Mouse (Mus musculus): Measurements from ENCODE around the gene Adam12.

DNA sequence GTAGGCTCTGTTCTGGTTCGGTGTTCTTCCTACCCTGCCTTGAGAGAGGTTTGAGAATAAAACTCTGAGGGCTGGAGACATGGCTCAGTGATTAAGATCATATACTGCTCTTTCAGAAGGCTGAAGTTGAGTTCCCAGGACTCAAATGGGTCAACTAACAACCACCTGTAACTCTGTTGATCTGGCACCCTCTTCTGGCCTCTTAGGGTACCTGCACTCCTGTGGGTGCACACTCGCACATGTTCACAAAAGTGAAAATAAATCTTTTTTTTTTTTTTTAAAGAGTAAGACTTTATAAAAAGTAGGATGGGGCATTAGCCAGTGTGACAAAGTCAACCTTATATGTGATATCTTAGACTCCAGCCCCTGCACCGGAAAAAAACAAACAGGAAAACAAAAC, 6.9 kb upstream of the Adam12 start:
- TF ChIP-seq CTCF (IDR thresholded peaks at IDR 0.05) (no peak), POLR2A (IDR thresholded peaks at IDR 0.05; ENCODE audit: insufficient read depth, low read depth, low read length) (no peak), EP300 (IDR thresholded peaks at IDR 0.05; ENCODE audit: insufficient read depth, low read depth, low read length) (no peak)

All from heart, adult 2 months (tissue).